18 mouse cellular contexts compared by ENCODE assay signal in the genomic region with DNA sequence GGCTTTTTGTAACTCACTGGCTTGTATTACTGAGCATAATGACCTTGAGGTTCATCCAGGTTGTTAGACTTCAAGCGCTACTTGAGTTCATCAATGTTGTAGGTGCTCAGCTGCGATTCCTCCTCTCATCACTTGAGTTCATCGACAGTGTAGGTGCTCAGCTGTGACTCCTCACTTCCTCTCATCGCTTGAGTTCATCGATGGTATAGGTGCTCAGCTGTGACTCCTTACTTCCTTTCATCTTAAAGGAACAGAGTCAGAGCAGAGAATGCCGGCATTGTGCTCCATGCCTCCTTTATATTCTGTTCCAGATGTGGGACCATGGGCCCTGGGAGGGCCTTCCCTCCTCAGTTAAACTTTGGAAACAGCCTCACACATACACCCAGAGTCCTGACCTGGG.
DNase-seq lines count a peak whose midpoint lies in the region; ATAC-seq lines count a peak whose summit lies in the region.
"Had no signal": no experiment of that assay in that cellular context is flagged by ENCODE, and none has a peak within 500 bp of the region (broad histone marks: within the 10 kb centered on the region; RNA-seq: fewer than 3 reads in every experiment).

No protein-coding gene starts in this region.

- no peak overlapping the region for H3K4me2 ChIP-seq in midbrain, embryonic 11.5 days
- H3K4me2 ChIP-seq in midbrain, embryonic 16.5 days (ENCODE audit: low read length): no peak overlapping the region
- no peak overlapping the region for H3K4me2 ChIP-seq in hindbrain, embryonic 14.5 days (replicated peaks)
- H3K4me2 ChIP-seq: embryonic facial prominence, embryonic 13.5 days; intestine, embryonic 15.5 days; limb, embryonic 13.5 days; liver, embryonic 13.5 days; midbrain, embryonic 12.5 days had no signal

- peak; percentile 77 for DNase-seq in midbrain, embryonic 11.5 days (ENCODE audit: low spot score, missing footprints)
- peak; percentile 70 for DNase-seq in ES-CJ7 (ENCODE audit: low read depth, low spot score)
- peak; percentile 48 for DNase-seq in embryo, embryonic 10.5 days (ENCODE audit: low spot score)
- DNase-seq in mesoderm, embryonic 11.5 days (ENCODE audit: low read depth, low spot score): peak; percentile 26
- no peak for DNase-seq in hindbrain, embryonic 14.5 days (ENCODE audit: low spot score)
- no peak for DNase-seq in cerebellum, postnatal 25 days
- DNase-seq: adrenal gland, adult 2 months; cerebellum, postnatal 10 days; liver, embryonic 13.5 days; thymus, postnatal 14 days had no signal

- no peak overlapping the region for H3K27ac ChIP-seq in midbrain, embryonic 11.5 days (ENCODE audit: low read depth, low read length)
- H3K27ac ChIP-seq in midbrain, embryonic 16.5 days (ENCODE audit: low read length): no peak overlapping the region
- H3K27ac ChIP-seq in hindbrain, embryonic 14.5 days: no peak overlapping the region
- H3K27ac ChIP-seq: embryonic facial prominence, embryonic 13.5 days; intestine, embryonic 15.5 days; limb, embryonic 13.5 days; liver, embryonic 13.5 days; macrophage; midbrain, embryonic 12.5 days had no signal

- H3K27me3 ChIP-seq in midbrain, embryonic 11.5 days (ENCODE audit: control insufficient read depth, insufficient read depth, low read length): no peaks in the 10 kb centered on the region
- no peaks in the 10 kb centered on the region for H3K27me3 ChIP-seq in midbrain, embryonic 16.5 days (ENCODE audit: control insufficient read depth, insufficient read depth, low read depth, low read length)
- H3K27me3 ChIP-seq in hindbrain, embryonic 14.5 days (ENCODE audit: control insufficient read depth, insufficient read depth, low read length): no peaks in the 10 kb centered on the region
- H3K27me3 ChIP-seq: embryonic facial prominence, embryonic 13.5 days; intestine, embryonic 15.5 days; limb, embryonic 13.5 days; liver, embryonic 13.5 days; midbrain, embryonic 12.5 days had no signal

- H3K4me1 ChIP-seq in midbrain, embryonic 11.5 days (ENCODE audit: control insufficient read depth, insufficient read depth, low read length): no peaks in the 10 kb centered on the region
- no peaks in the 10 kb centered on the region for H3K4me1 ChIP-seq in midbrain, embryonic 16.5 days (ENCODE audit: control insufficient read depth, insufficient read depth, low read length)
- no peaks in the 10 kb centered on the region for H3K4me1 ChIP-seq in hindbrain, embryonic 14.5 days (replicated peaks; ENCODE audit: control insufficient read depth, insufficient read depth, low read length)
- H3K4me1 ChIP-seq: embryonic facial prominence, embryonic 13.5 days; intestine, embryonic 15.5 days; liver, embryonic 13.5 days had no signal

- H3K4me3 ChIP-seq in midbrain, embryonic 11.5 days (ENCODE audit: low read depth, low read length): no peak overlapping the region
- H3K4me3 ChIP-seq in midbrain, embryonic 16.5 days (ENCODE audit: low read depth, low read length): no peak overlapping the region
- no peak overlapping the region for H3K4me3 ChIP-seq in hindbrain, embryonic 14.5 days (replicated peaks; ENCODE audit: low read length)
- H3K4me3 ChIP-seq: embryonic facial prominence, embryonic 13.5 days; intestine, embryonic 15.5 days; limb, embryonic 13.5 days; liver, embryonic 13.5 days; midbrain, embryonic 12.5 days; myocyte had no signal

- no peak for ATAC-seq in midbrain, embryonic 11.5 days (ENCODE audit: low FRiP score)
- no peak for ATAC-seq in midbrain, embryonic 16.5 days
- ATAC-seq in hindbrain, embryonic 14.5 days (ENCODE audit: low FRiP score): no peak
- ATAC-seq: forebrain, embryonic 14.5 days; intestine, embryonic 15.5 days had no signal

- H3K36me3 ChIP-seq in midbrain, embryonic 11.5 days (ENCODE audit: control insufficient read depth, insufficient read depth, low read length): no peaks in the 10 kb centered on the region
- H3K36me3 ChIP-seq in midbrain, embryonic 16.5 days (ENCODE audit: control insufficient read depth, insufficient read depth, low read length): no peaks in the 10 kb centered on the region
- no peaks in the 10 kb centered on the region for H3K36me3 ChIP-seq in hindbrain, embryonic 14.5 days (replicated peaks; ENCODE audit: control insufficient read depth, insufficient read depth)
- H3K36me3 ChIP-seq: embryonic facial prominence, embryonic 13.5 days; intestine, embryonic 15.5 days; limb, embryonic 13.5 days; liver, embryonic 13.5 days; midbrain, embryonic 12.5 days had no signal

- H3K9me3 ChIP-seq in midbrain, embryonic 11.5 days (ENCODE audit: control insufficient read depth, low read length): no peaks in the 10 kb centered on the region
- peaks cover 2% of the 10 kb centered on the region; the same call in 1 of the 2 replicates for H3K9me3 ChIP-seq in midbrain, embryonic 16.5 days (replicated peaks; ENCODE audit: control insufficient read depth, low read length, poor library complexity, severe bottlenecking)
- peaks cover 6% of the 10 kb centered on the region for H3K9me3 ChIP-seq in hindbrain, embryonic 14.5 days (ENCODE audit: control insufficient read depth, low read length)
- H3K9me3 ChIP-seq: embryonic facial prominence, embryonic 13.5 days; intestine, embryonic 15.5 days; liver, embryonic 13.5 days; midbrain, embryonic 12.5 days had no signal

- 63% methylated on average over 6 of the region's 6 CpGs for WGBS in midbrain, embryonic 11.5 days
- 49% methylated on average over 6 of the region's 6 CpGs for WGBS in midbrain, embryonic 16.5 days
- WGBS in hindbrain, embryonic 14.5 days: 49% methylated on average over 6 of the region's 6 CpGs

- H3K9ac ChIP-seq in midbrain, embryonic 11.5 days (ENCODE audit: low read length): no peak overlapping the region
- no peak overlapping the region for H3K9ac ChIP-seq in midbrain, embryonic 16.5 days (ENCODE audit: low read depth, low read length)
- H3K9ac ChIP-seq in hindbrain, embryonic 14.5 days: no peak overlapping the region
- H3K9ac ChIP-seq: embryonic facial prominence, embryonic 13.5 days; intestine, embryonic 15.5 days; limb, embryonic 13.5 days; liver, embryonic 13.5 days; midbrain, embryonic 12.5 days had no signal

Comparison
In these comparisons a context has a peak if more than half of its experiments do, and no peak if none do; other contexts are left out.
1. DNase-seq: peak in midbrain, embryonic 11.5 days (single experiment), ES-CJ7 (single experiment), embryo, embryonic 10.5 days (single experiment) and mesoderm, embryonic 11.5 days (single experiment); none in hindbrain, embryonic 14.5 days (single experiment) and cerebellum, postnatal 25 days (0 of 2).